Mouse (Mus musculus) stomach, embryonic 16.5 days (tissue): ENCODE results near the gene Atl2. TPM values are rescaled to one million over a fixed set of nuclear protein-coding genes. Genes with fewer than 3 reads are reported as not detected.

Source experiments
- ATAC-seq: fragments of 200-750 bp; cut with Nextera tagmentation; 2 replicates; pipeline ENCODE4 v1.8.0; 2017; ENCODE audit warnings: moderate number of reproducible peaks, moderate TSS enrichment; ENCODE audit not compliant: insufficient read depth, low FRiP score
- H3K27ac ChIP-seq: fragments of 300-500 bp; sonication (generic); 2 replicates; pipeline ENCODE4 v1.5.1; 2014; ENCODE audit warnings: low read length
- H3K27me3 ChIP-seq: fragments of 300-500 bp; sonication (generic); 2 replicates; pipeline ENCODE4 v1.6.1; 2014; ENCODE audit warnings: low read length, control low read depth, mixed read lengths; ENCODE audit not compliant: control insufficient read depth, insufficient read depth
- H3K36me3 ChIP-seq: fragments of 300-500 bp; sonication (generic); 2 replicates; pipeline ENCODE4 v1.6.1; 2014; ENCODE audit warnings: low read length; ENCODE audit not compliant: control insufficient read depth, insufficient read depth
- H3K4me1 ChIP-seq: fragments of 300-500 bp; sonication (generic); 2 replicates; pipeline ENCODE4 v1.6.1; 2014; ENCODE audit warnings: low read length, control low read depth, mixed read lengths; ENCODE audit not compliant: control insufficient read depth, insufficient read depth
- H3K4me2 ChIP-seq: fragments of 300-500 bp; sonication (generic); 2 replicates; pipeline ENCODE4 v1.6.1; 2014; ENCODE audit warnings: low read depth, low read length, mixed read lengths
- H3K4me3 ChIP-seq: fragments of 300-500 bp; sonication (generic); replicated peaks from 2 replicates; pipeline ENCODE4 v1.5.1; 2014; ENCODE audit warnings: mild to moderate bottlenecking, low read length
- H3K9ac ChIP-seq: fragments of 300-500 bp; sonication (generic); 2 replicates; pipeline ENCODE4 v1.6.1; 2014; ENCODE audit warnings: low read length
- H3K9me3 ChIP-seq: fragments of 300-500 bp; sonication (generic); replicated peaks from 2 replicates; pipeline ENCODE4 v1.6.1; 2016; ENCODE audit warnings: low read length, control low read depth; ENCODE audit not compliant: control insufficient read depth
- WGBS: fragments of 180-500 bp; shearing (Covaris S2); extraction: QIAGEN DNeasy Blood & Tissue Kit; methylation state at CpG from one replicate; pipeline ENCODE4 v1.1.7; 2014; 5-methylcytosine and 5-hydroxymethylcytosine counted together
- polyA plus RNA-seq: library from polyadenylated mRNA; unstranded; fragments of >200 nt; fragmentation: Nextera tagmentation; extraction: Ambion mirVana; gene quantifications from 2 replicates; pipeline ENCODE4 v1.2.1, GENCODE M21; 2015

The Atl2 gene
- polyA plus RNA-seq, 1 experiment from 2014 or later: 46.5 TPM

DNA sequence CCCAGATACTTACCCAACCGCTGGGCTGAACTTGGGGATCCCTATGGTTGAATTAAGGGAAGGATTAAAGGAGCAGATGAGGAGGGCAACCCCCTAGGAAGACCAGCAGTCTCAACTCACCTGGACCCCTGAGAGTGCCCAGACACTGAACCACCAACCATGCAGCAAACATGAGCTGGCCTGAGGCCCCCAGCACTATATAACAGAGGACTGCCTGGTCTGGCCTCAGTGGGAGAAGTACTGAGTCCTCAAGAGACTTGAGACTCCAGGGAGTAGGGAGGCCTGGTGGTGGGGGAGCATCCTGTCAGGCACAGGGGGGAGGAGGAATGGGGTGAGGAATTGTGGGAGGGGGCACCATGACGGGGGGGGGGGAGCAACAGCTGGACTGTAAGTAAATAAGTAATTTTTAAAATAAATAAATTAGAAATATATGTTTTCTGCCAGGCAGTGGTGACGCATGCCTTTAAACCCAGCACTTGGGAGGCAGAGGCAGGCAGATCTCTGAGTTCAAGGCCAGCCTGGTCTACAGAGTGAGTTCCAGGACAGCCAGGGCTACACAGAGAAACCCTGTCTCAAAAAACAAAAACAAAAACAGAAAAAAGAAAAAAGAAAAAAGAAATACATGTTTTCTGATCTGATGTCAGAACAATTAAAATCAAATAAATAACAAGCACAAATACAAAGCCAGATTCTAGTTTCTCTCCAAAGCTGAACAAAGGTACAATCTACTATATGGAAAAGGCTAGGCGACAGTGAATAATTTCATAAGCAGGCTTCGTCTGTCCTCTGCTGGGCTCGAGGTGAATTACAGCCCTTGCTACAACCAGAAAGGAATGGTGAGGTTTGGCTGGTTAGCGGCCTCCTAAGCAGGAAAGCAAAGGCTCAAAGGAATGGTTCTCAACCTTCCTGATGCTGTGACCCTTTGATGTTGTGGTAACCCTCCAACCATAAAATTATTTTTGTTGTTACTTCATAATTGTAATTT, 55.4 kb downstream of the Atl2 start:
- Histone ChIP-seq H3K4me3 (no peak overlapping the region), H3K36me3 (no peaks in the 10 kb centered on the region), H3K9me3 (no peaks in the 10 kb centered on the region), H3K4me1 (0 out of 2 replicates have a peak, but pooled peaks cover 3% of the 10 kb centered on the region), H3K4me2 (no peak overlapping the region), H3K9ac (no peak overlapping the region), H3K27ac (no peak overlapping the region), H3K27me3 (no peaks in the 10 kb centered on the region)
- peak; percentile 49; the same call in 1 of the 2 replicates for ATAC-seq
- 40% methylated on average over 7 of the region's 7 CpGs for WGBS

GRCm38 (mm10) chr17:79836978-79837377, 58.9 kb downstream of the Atl2 start:
- Histone ChIP-seq H3K4me1 (0 out of 2 replicates have a peak, but pooled peaks cover 3% of the 10 kb centered on the region), H3K27ac (no peak overlapping the region), H3K27me3 (no peaks in the 10 kb centered on the region), H3K36me3 (no peaks in the 10 kb centered on the region), H3K4me2 (no peak overlapping the region), H3K4me3 (no peak overlapping the region), H3K9me3 (no peaks in the 10 kb centered on the region), H3K9ac (no peak overlapping the region)
- ATAC-seq: no peak
- 70% methylated on average over 7 of the region's 7 CpGs for WGBS

DNA sequence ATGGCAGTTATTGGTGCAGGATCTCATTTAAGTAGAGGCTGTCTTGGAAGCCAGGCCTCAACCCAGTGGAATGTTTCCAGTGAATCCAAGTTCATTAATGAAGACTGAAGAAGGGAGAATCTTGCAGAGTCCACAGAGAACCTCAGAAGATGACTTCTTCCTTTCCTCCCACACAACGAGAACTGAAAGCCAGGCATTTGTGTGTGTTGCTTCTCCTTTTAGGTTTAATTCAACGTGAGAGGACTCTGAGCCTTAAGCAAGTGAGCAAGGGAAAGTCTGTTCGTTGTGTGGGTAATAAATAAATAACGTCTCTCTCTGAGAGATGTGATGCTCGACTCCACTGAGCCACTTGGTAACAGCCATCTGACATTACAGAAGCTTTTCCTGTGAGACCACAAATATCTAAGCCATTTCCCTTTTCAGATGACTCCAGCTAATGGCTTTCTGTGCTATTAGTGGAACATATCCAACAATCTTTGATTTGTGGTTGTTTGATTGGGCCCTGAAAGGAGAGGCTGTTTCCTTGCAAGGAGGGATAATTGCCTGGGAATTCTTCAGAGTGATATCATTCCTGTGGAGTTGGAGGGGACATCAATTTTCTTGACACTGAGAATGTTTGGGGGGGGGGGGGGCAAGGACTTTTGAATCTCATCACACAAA, 60.1 kb downstream of the Atl2 start:
- no peaks in the 10 kb centered on the region for H3K9me3 ChIP-seq
- H3K9ac ChIP-seq: no peak overlapping the region
- no peaks in the 10 kb centered on the region for H3K36me3 ChIP-seq
- no peak overlapping the region for H3K4me3 ChIP-seq
- no peak for ATAC-seq
- peak overlapping the region; percentile 26; the same call in 1 of the 2 replicates for H3K27ac ChIP-seq
- WGBS: 25% methylated on average over 5 of the region's 5 CpGs
- H3K27me3 ChIP-seq: no peaks in the 10 kb centered on the region
- H3K4me1 ChIP-seq: 0 out of 2 replicates have a peak, but pooled peaks cover 3% of the 10 kb centered on the region
- H3K4me2 ChIP-seq: no peak overlapping the region

DNA sequence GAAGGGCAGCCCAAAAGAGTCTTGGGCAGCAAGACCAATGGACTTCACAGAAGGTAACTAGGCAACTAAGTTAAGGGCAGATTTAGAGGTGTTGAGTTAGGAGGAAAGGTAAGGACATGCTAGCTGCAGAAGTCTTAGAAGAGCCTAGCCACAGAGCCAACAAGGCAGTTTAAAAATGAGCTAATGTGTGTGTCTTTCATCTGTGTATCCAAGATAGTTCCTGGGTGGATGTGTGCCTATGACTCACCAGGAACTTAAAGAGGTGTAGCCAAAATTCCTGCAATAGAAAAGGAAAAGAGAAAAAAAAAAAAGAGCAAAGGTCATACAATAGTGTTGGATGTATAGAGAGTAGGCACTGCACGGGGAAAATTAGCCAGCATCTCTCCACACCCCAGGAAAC, 63.6 kb downstream of the Atl2 start:
- whole genome bisulfite sequencing: 47% methylated on average over 1 of the region's 1 CpGs
- no peaks in the 10 kb centered on the region for H3K27me3 ChIP-seq
- H3K36me3 ChIP-seq: no peaks in the 10 kb centered on the region
- H3K9ac ChIP-seq: no peak overlapping the region
- H3K4me3 ChIP-seq: no peak overlapping the region
- no peak overlapping the region for H3K4me2 ChIP-seq
- H3K4me1 ChIP-seq: 0 out of 2 replicates have a peak, but pooled peaks cover 3% of the 10 kb centered on the region
- H3K9me3 ChIP-seq: no peaks in the 10 kb centered on the region
- no peak overlapping the region for H3K27ac ChIP-seq
- ATAC-seq: no peak

GRCm38 (mm10) chr17:79826482-79827034, 69.4 kb downstream of the Atl2 start:
- H3K4me1 ChIP-seq: peaks cover 2% of the 10 kb centered on the region; the same call in 1 of the 2 replicates
- H3K27ac ChIP-seq: no peak overlapping the region
- H3K9me3 ChIP-seq: no peaks in the 10 kb centered on the region
- H3K36me3 ChIP-seq: no peaks in the 10 kb centered on the region
- 70% methylated on average over 6 of the region's 6 CpGs for WGBS
- H3K27me3 ChIP-seq: no peaks in the 10 kb centered on the region
- H3K9ac ChIP-seq: no peak overlapping the region
- H3K4me3 ChIP-seq: no peak overlapping the region
- no peak overlapping the region for H3K4me2 ChIP-seq
- no peak for ATAC-seq

DNA sequence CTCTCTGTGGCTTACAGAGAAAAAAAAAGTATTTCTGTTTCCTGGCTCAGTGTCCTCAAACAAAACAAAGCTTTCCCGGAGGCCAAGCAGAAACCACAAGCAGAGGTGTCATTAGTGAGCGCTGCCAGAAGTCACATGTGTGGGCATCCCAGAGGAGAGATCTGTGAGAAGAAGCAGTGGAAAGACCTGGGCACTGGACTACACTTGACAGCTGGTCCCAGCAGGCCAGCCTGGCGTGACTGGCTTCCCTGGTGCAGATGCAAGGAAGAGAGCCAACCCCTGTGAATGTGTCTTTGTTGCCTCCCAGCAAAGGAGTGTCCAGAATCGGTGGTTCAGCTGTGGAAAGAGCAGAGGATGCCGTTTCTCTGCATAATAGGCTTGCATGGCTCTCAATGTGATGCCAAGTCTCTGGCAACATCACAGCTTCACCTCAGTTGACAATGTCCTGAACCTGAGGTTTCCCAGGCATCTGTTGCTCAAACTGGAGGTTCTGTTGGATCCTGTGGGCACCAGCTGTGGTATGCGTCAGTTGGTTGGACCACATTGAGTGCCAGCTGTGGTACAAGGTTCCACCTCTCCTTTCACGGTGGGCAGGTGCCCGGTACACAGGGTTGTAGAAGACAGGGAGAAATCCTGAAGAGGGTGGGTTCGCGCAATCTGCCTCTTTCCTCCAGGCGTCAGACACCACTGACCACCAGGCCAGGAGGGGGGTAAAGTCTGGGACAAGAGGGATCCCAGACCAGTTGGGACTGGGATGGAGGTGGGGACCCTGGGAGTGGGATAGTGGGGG, 70.5 kb downstream of the Atl2 start:
- WGBS: 80% methylated on average over 11 of the region's 11 CpGs
- Histone ChIP-seq H3K9ac (no peak overlapping the region), H3K27me3 (no peaks in the 10 kb centered on the region), H3K9me3 (no peaks in the 10 kb centered on the region), H3K4me3 (no peak overlapping the region), H3K4me2 (no peak overlapping the region), H3K27ac (no peak overlapping the region), H3K36me3 (no peaks in the 10 kb centered on the region), H3K4me1 (peaks cover 5% of the 10 kb centered on the region; the same call in 1 of the 2 replicates)
- no peak for ATAC-seq

GRCm38 (mm10) chr17:79824406-79824805, 71.5 kb downstream of the Atl2 start:
- WGBS: 78% methylated on average over 1 of the region's 1 CpGs
- ATAC-seq: no peak
- H3K4me2 ChIP-seq: no peak overlapping the region
- H3K4me1 ChIP-seq: peaks cover 5% of the 10 kb centered on the region; the same call in 1 of the 2 replicates
- H3K9ac ChIP-seq: no peak overlapping the region
- H3K27me3 ChIP-seq: no peaks in the 10 kb centered on the region
- H3K4me3 ChIP-seq: no peak overlapping the region
- H3K27ac ChIP-seq: no peak overlapping the region
- no peaks in the 10 kb centered on the region for H3K36me3 ChIP-seq
- H3K9me3 ChIP-seq: no peaks in the 10 kb centered on the region

DNA sequence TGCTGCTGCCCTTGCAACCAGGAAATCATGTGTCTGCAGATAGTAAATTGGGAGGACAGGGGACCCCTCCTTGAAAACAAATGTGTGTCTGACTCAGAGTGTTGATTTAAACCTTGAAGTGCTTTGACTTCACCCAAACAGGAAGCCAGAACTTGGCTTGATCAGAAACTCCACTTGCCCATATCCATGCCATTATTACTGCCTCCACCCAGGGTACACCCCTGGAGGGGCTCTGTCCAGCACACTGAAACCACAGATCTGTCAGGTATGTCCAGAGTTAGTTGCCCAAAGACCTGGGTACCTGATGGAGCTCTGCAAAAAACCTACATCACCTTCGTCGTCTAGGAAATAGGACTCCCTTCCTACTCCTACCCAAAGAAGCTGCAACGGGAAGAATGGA, 77.0 kb downstream of the Atl2 start:
- Histone ChIP-seq H3K36me3 (no peaks in the 10 kb centered on the region), H3K4me1 (peaks cover 5% of the 10 kb centered on the region; the same call in 1 of the 2 replicates), H3K27me3 (no peaks in the 10 kb centered on the region), H3K4me3 (no peak overlapping the region), H3K4me2 (no peak overlapping the region), H3K9ac (no peak overlapping the region), H3K27ac (no peak overlapping the region), H3K9me3 (no peaks in the 10 kb centered on the region)
- 39% methylated on average over 3 of the region's 3 CpGs for WGBS
- no peak for ATAC-seq
